10 mouse cellular contexts compared by ENCODE assay signal in genomic region chr9:120339975-120340695, GRCm38 (mm10). TPM values are rescaled to one million over a fixed set of nuclear protein-coding genes. Genes with fewer than 3 reads are reported as not detected.
DNase-seq lines count a peak whose midpoint lies in the region; ATAC-seq lines count a peak whose summit lies in the region.
"Had no signal": no experiment of that assay in that cellular context is flagged by ENCODE, and none has a peak within 500 bp of the region (broad histone marks: within the 10 kb centered on the region; RNA-seq: fewer than 3 reads in every experiment).

No protein-coding gene starts in this region.

- H3K27me3 ChIP-seq in intestine, embryonic 15.5 days (replicated peaks) = no peaks in the 10 kb centered on the region
- H3K27me3 ChIP-seq in hindbrain, embryonic 14.5 days (ENCODE audit: control insufficient read depth, insufficient read depth, low read length) = no peaks in the 10 kb centered on the region

- H3K9ac ChIP-seq in intestine, embryonic 15.5 days = no peak overlapping the region
- H3K9ac ChIP-seq in hindbrain, embryonic 14.5 days = no peak overlapping the region

- H3K27ac ChIP-seq in intestine, embryonic 15.5 days = no peak overlapping the region
- no peak overlapping the region for H3K27ac ChIP-seq in hindbrain, embryonic 14.5 days

- no peaks in the 10 kb centered on the region for H3K9me3 ChIP-seq in intestine, embryonic 15.5 days
- no peaks in the 10 kb centered on the region for H3K9me3 ChIP-seq in hindbrain, embryonic 14.5 days (ENCODE audit: control insufficient read depth, low read length)

- no peaks in the 10 kb centered on the region for H3K36me3 ChIP-seq in intestine, embryonic 15.5 days
- H3K36me3 ChIP-seq in hindbrain, embryonic 14.5 days (replicated peaks; ENCODE audit: control insufficient read depth, insufficient read depth) = no peaks in the 10 kb centered on the region

- H3K4me3 ChIP-seq in intestine, embryonic 15.5 days (replicated peaks) = no peak overlapping the region
- no peak overlapping the region for H3K4me3 ChIP-seq in hindbrain, embryonic 14.5 days (replicated peaks; ENCODE audit: low read length)

- H3K4me2 ChIP-seq in intestine, embryonic 15.5 days (replicated peaks) = no peak overlapping the region
- H3K4me2 ChIP-seq in hindbrain, embryonic 14.5 days (replicated peaks) = no peak overlapping the region

- DNase-seq in heart, adult 11 months = peak; percentile 97
- DNase-seq in heart, postnatal 4 days = no peak
- DNase-seq in T-cell, adult 2 months (ENCODE audit: low spot score) = peak; percentile 80
- peak; percentile 24 to 38 for DNase-seq in spleen, postnatal 36 days (ENCODE audit: low spot score in 2 of 2)
- no peak for DNase-seq in urinary bladder, postnatal 25 days (ENCODE audit: low spot score)
- DNase-seq in hindbrain, embryonic 14.5 days (ENCODE audit: low spot score) = no peak
- DNase-seq: cerebellum, adult 11 months; midbrain, embryonic 14.5 days had no signal

- ATAC-seq in intestine, embryonic 15.5 days = peak; percentile 66
- ATAC-seq in hindbrain, embryonic 14.5 days (ENCODE audit: low FRiP score) = no peak
- ATAC-seq in erythroblast, adult 5-6 weeks (replicated peaks; ENCODE audit: low FRiP score, poor library complexity, severe bottlenecking) = no peak

- 0 out of 2 replicates have a peak, but pooled peaks cover 5% of the 10 kb centered on the region for H3K4me1 ChIP-seq in intestine, embryonic 15.5 days (replicated peaks)
- H3K4me1 ChIP-seq in hindbrain, embryonic 14.5 days (replicated peaks; ENCODE audit: control insufficient read depth, insufficient read depth, low read length) = no peaks in the 10 kb centered on the region

- 62% methylated on average over 10 of the region's 10 CpGs for WGBS in intestine, embryonic 15.5 days
- 78% methylated on average over 10 of the region's 10 CpGs for WGBS in hindbrain, embryonic 14.5 days

RNA-seq across cellular contexts. Expression of gene Myrip, which starts 38.8 kb away (rescaled TPM):
- 1 to 10 TPM; 1.2 to 1.3 TPM for total RNA-seq in heart, postnatal 4 days (2021)
- 0.89 and 1.3 TPM in 2 replicates for polyA plus RNA-seq in intestine, embryonic 15.5 days (2015; fragmentation: Nextera tagmentation; extraction: Ambion mirVana)
- polyA plus RNA-seq in hindbrain, embryonic 14.5 days (2014; fragmentation: Nextera tagmentation; extraction: Ambion mirVana) = 7.7 and 8.7 TPM in 2 replicates
- not detected in 2 replicates for total RNA-seq in erythroblast, adult 5-6 weeks (2015; ENCODE audit: low replicate concordance)
- not detected in 2 replicates for total RNA-seq in erythroblast, adult 5-6 weeks (2017; ENCODE audit: low replicate concordance)

Comparison
In these comparisons a context has a peak if more than half of its experiments do, and no peak if none do; other contexts are left out.
1. DNase-seq: peak in heart, adult 11 months (single experiment), T-cell, adult 2 months (single experiment) and spleen, postnatal 36 days (2 of 2); none in heart, postnatal 4 days (single experiment), urinary bladder, postnatal 25 days (single experiment) and hindbrain, embryonic 14.5 days (single experiment).